Mouse (Mus musculus) bone marrow, adult 2 months (tissue): Measurements from ENCODE around the gene Jarid2.

ENCODE experiments used
- CTCF ChIP-seq: fragments of 200-500 bp; IDR thresholded peaks from 2 replicates; pipeline ENCODE4 v1.5.1; 2011; ENCODE audit warnings: low read length, control low read depth; ENCODE audit not compliant: control insufficient read depth, insufficient read depth
- POLR2A ChIP-seq: fragments of 200-500 bp; IDR thresholded peaks from 2 replicates; pipeline ENCODE4 v1.6.1; 2011; ENCODE audit warnings: low read depth, mild to moderate bottlenecking, control low read depth, low read length, borderline replicate concordance; ENCODE audit not compliant: control insufficient read depth

- TF ChIP-seq CTCF: no peak
- no peak for TF ChIP-seq POLR2A
These were observed 223.3 kb downstream of the Jarid2 start for GRCm38 (mm10) chr13:44952393-44953086.
